9 mouse cellular contexts compared by ENCODE assay signal in genomic region chr7:97355068-97355841, GRCm38 (mm10). TPM values are rescaled to one million over a fixed set of nuclear protein-coding genes. Genes with fewer than 3 reads are reported as not detected.
DNase-seq lines count a peak whose midpoint lies in the region; ATAC-seq and TF ChIP-seq lines count a peak whose summit lies in the region.
"Had no signal": no experiment of that assay in that cellular context is flagged by ENCODE, and none has a peak within 500 bp of the region (broad histone marks: within the 10 kb centered on the region; RNA-seq: fewer than 3 reads in every experiment).

No protein-coding gene starts in this region.

- 40% methylated on average over 13 of the region's 13 CpGs for whole genome bisulfite sequencing in bone marrow, adult 2 months
- WGBS in hindbrain, embryonic 11.5 days: 46% methylated on average over 13 of the region's 13 CpGs
- 47% methylated on average over 13 of the region's 13 CpGs for WGBS in midbrain, embryonic 14.5 days

- H3K4me1 ChIP-seq in bone marrow, adult 2 months (ENCODE audit: control insufficient read depth, insufficient read depth, low read length): no peaks in the 10 kb centered on the region; the same call in 1 of the 2 replicates
- H3K4me1 ChIP-seq in hindbrain, embryonic 11.5 days (replicated peaks; ENCODE audit: control insufficient read depth, insufficient read depth, low read length): no peaks in the 10 kb centered on the region
- no peaks in the 10 kb centered on the region for H3K4me1 ChIP-seq in midbrain, embryonic 14.5 days (ENCODE audit: control insufficient read depth, insufficient read depth, low read length)

- ATAC-seq in hematopoietic stem cell, adult 5-6 weeks (replicated peaks in 1 of 2; ENCODE audit: insufficient read depth in 1 of 2, low FRiP score in 2 of 2, low TSS enrichment in 1 of 2, low read depth in 1 of 2, poor library complexity in 2 of 2, severe bottlenecking in 2 of 2): peak; percentile 62 to 67
- peak; percentile 87 for ATAC-seq in monocyte, adult 5-6 weeks (replicated peaks; ENCODE audit: insufficient number of reproducible peaks, low FRiP score, low TSS enrichment, poor library complexity, severe bottlenecking)
- no peak for ATAC-seq in hindbrain, embryonic 11.5 days (ENCODE audit: low FRiP score)
- ATAC-seq in midbrain, embryonic 14.5 days (ENCODE audit: low FRiP score, low TSS enrichment): no peak

- no peak overlapping the region for H3K9ac ChIP-seq in hindbrain, embryonic 11.5 days (ENCODE audit: low read depth, low read length)
- no peak overlapping the region for H3K9ac ChIP-seq in midbrain, embryonic 14.5 days (replicated peaks; ENCODE audit: low read length)
- H3K9ac ChIP-seq: liver, embryonic 14.5 days had no signal

- TF ChIP-seq CTCF in layer of hippocampus, adult 2 months (conservative IDR thresholded peaks at IDR 0.05): no peak
- TF ChIP-seq CTCF in bone marrow, adult 2 months (IDR thresholded peaks at IDR 0.05; ENCODE audit: control insufficient read depth, insufficient read depth, low read length): no peak

- H3K9me3 ChIP-seq in hindbrain, embryonic 11.5 days (ENCODE audit: control insufficient read depth, low read length): no peaks in the 10 kb centered on the region
- H3K9me3 ChIP-seq in midbrain, embryonic 14.5 days (ENCODE audit: control insufficient read depth, low read length): no peaks in the 10 kb centered on the region

- H3K4me3 ChIP-seq in layer of hippocampus, adult 2 months: no peak overlapping the region
- no peak overlapping the region for H3K4me3 ChIP-seq in bone marrow, adult 2 months (replicated peaks; ENCODE audit: control insufficient read depth, low read depth, low read length)
- H3K4me3 ChIP-seq in hindbrain, embryonic 11.5 days (ENCODE audit: low read depth, low read length): no peak overlapping the region
- H3K4me3 ChIP-seq in midbrain, embryonic 14.5 days (replicated peaks; ENCODE audit: low read depth, low read length): no peak overlapping the region

- no peaks in the 10 kb centered on the region for H3K27me3 ChIP-seq in hindbrain, embryonic 11.5 days (ENCODE audit: control insufficient read depth, insufficient read depth, low read length)
- no peaks in the 10 kb centered on the region for H3K27me3 ChIP-seq in midbrain, embryonic 14.5 days (ENCODE audit: control insufficient read depth, insufficient read depth, low read length)

- H3K27ac ChIP-seq in layer of hippocampus, adult 2 months: peak overlapping the region; percentile 82; the same call in 1 of the 2 replicates
- H3K27ac ChIP-seq in bone marrow, adult 2 months (ENCODE audit: control insufficient read depth, insufficient read depth, low read depth, low read length, poor library complexity): peak overlapping the region; percentile 57
- H3K27ac ChIP-seq in hindbrain, embryonic 11.5 days (ENCODE audit: low read depth, low read length): no peak overlapping the region
- H3K27ac ChIP-seq in midbrain, embryonic 14.5 days (replicated peaks; ENCODE audit: low read depth, low read length): no peak overlapping the region
- H3K27ac ChIP-seq: liver, embryonic 14.5 days had no signal

- no peak for DNase-seq in layer of hippocampus, adult 2 months (ENCODE audit: low spot score in 2 of 2)
- no peak for DNase-seq in layer of hippocampus, postnatal 36 days
- no peak for DNase-seq in hindbrain, embryonic 11.5 days (ENCODE audit: low spot score)
- DNase-seq in midbrain, embryonic 14.5 days: no peak
- DNase-seq in urinary bladder, postnatal 36 days (ENCODE audit: low spot score in 2 of 2): no peak

- no peak for TF ChIP-seq POLR2A in bone marrow, adult 2 months (IDR thresholded peaks at IDR 0.05; ENCODE audit: borderline replicate concordance, control insufficient read depth, low read depth, low read length)

- no peak overlapping the region for H3K4me2 ChIP-seq in hindbrain, embryonic 11.5 days (replicated peaks; ENCODE audit: low read depth, low read length)
- no peak overlapping the region for H3K4me2 ChIP-seq in midbrain, embryonic 14.5 days (ENCODE audit: low read length)

- H3K36me3 ChIP-seq in hindbrain, embryonic 11.5 days (ENCODE audit: control insufficient read depth, insufficient read depth, low read length): no peaks in the 10 kb centered on the region
- no peaks in the 10 kb centered on the region for H3K36me3 ChIP-seq in midbrain, embryonic 14.5 days (ENCODE audit: control insufficient read depth, insufficient read depth, low read length)

RNA-seq across cellular contexts. Expression of gene Alg8, which starts 16.2 kb away (rescaled TPM):
- 10 to 100 TPM; 10.1 to 10.2 TPM for total RNA-seq in layer of hippocampus, adult 2 months (2021)
- total RNA-seq in layer of hippocampus, postnatal 36 days (2021): 10 to 100 TPM; 10.6 to 12.0 TPM
- polyA plus RNA-seq in bone marrow, adult 2 months (2011; ENCODE audit: insufficient read depth, insufficient read length, low replicate concordance, missing spikeins): 48.7 and 59.1 TPM in 2 replicates
- total RNA-seq in hematopoietic stem cell, adult 5-6 weeks (2017): 26.4 and 39.6 TPM in 2 replicates
- total RNA-seq in monocyte, adult 5-6 weeks (2017): 1.9 to 8.3 TPM (median 4.5 TPM) in 3 replicates
- polyA plus RNA-seq in hindbrain, embryonic 11.5 days (2014; fragmentation: Nextera tagmentation; extraction: Ambion mirVana): 31.9 and 33.3 TPM in 2 replicates
- polyA plus RNA-seq in midbrain, embryonic 14.5 days (2014; fragmentation: Nextera tagmentation; extraction: Ambion mirVana): 9.4 and 10.8 TPM in 2 replicates

RNA-seq across cellular contexts. Expression of gene Kctd21, which starts 23.1 kb away (rescaled TPM):
- 10 to 100 TPM; 13.2 to 14.5 TPM for total RNA-seq in layer of hippocampus, adult 2 months (2021)
- total RNA-seq in layer of hippocampus, postnatal 36 days (2021): 10 to 100 TPM; 13.8 to 15.6 TPM
- polyA plus RNA-seq in bone marrow, adult 2 months (2011; ENCODE audit: insufficient read depth, insufficient read length, low replicate concordance, missing spikeins): 0.65 and 1.2 TPM in 2 replicates
- 1.6 and 1.9 TPM in 2 replicates for total RNA-seq in hematopoietic stem cell, adult 5-6 weeks (2017)
- 1.2 to 4.0 TPM (median 2.2 TPM) in 3 replicates for total RNA-seq in monocyte, adult 5-6 weeks (2017)
- polyA plus RNA-seq in hindbrain, embryonic 11.5 days (2014; fragmentation: Nextera tagmentation; extraction: Ambion mirVana): 6.1 and 6.8 TPM in 2 replicates
- polyA plus RNA-seq in midbrain, embryonic 14.5 days (2014; fragmentation: Nextera tagmentation; extraction: Ambion mirVana): 6.1 and 8.5 TPM in 2 replicates

RNA-seq across cellular contexts. Expression of gene Usp35, which starts 23.4 kb away (rescaled TPM):
- 10 to 100 TPM; 14.3 to 14.6 TPM for total RNA-seq in layer of hippocampus, adult 2 months (2021)
- total RNA-seq in layer of hippocampus, postnatal 36 days (2021): 10 to 100 TPM; 12.9 to 14.1 TPM
- 3.8 and 6.4 TPM in 2 replicates for polyA plus RNA-seq in bone marrow, adult 2 months (2011; ENCODE audit: insufficient read depth, insufficient read length, low replicate concordance, missing spikeins)
- 0.84 TPM in 1 of 2 replicates, not detected in the other for total RNA-seq in hematopoietic stem cell, adult 5-6 weeks (2017)
- total RNA-seq in monocyte, adult 5-6 weeks (2017): 1.9 to 8.0 TPM (median 5.7 TPM) in 3 replicates
- polyA plus RNA-seq in hindbrain, embryonic 11.5 days (2014; fragmentation: Nextera tagmentation; extraction: Ambion mirVana): 2.7 and 2.9 TPM in 2 replicates
- polyA plus RNA-seq in midbrain, embryonic 14.5 days (2014; fragmentation: Nextera tagmentation; extraction: Ambion mirVana): 3.9 and 4.4 TPM in 2 replicates

RNA-seq across cellular contexts. Expression of gene Ndufc2, which starts 44.5 kb away (rescaled TPM):
- total RNA-seq in layer of hippocampus, adult 2 months (2021): 100 to 1,000 TPM; 206 to 221 TPM
- 100 to 1,000 TPM; 221 to 238 TPM for total RNA-seq in layer of hippocampus, postnatal 36 days (2021)
- 34.6 and 53.4 TPM in 2 replicates for polyA plus RNA-seq in bone marrow, adult 2 months (2011; ENCODE audit: insufficient read depth, insufficient read length, low replicate concordance, missing spikeins)
- total RNA-seq in hematopoietic stem cell, adult 5-6 weeks (2017): 203 and 317 TPM in 2 replicates
- 50.0 to 98.9 TPM (median 90.5 TPM) in 3 replicates for total RNA-seq in monocyte, adult 5-6 weeks (2017)
- 344 and 352 TPM in 2 replicates for polyA plus RNA-seq in hindbrain, embryonic 11.5 days (2014; fragmentation: Nextera tagmentation; extraction: Ambion mirVana)
- polyA plus RNA-seq in midbrain, embryonic 14.5 days (2014; fragmentation: Nextera tagmentation; extraction: Ambion mirVana): 450 and 544 TPM in 2 replicates

Comparison
In these comparisons a context has a peak if more than half of its experiments do, and no peak if none do; other contexts are left out.
1. H3K27ac ChIP-seq: peak in layer of hippocampus, adult 2 months (single experiment) and bone marrow, adult 2 months (single experiment); none in hindbrain, embryonic 11.5 days (single experiment) and midbrain, embryonic 14.5 days (single experiment).
2. ATAC-seq: peak in hematopoietic stem cell, adult 5-6 weeks (2 of 2) and monocyte, adult 5-6 weeks (single experiment); none in hindbrain, embryonic 11.5 days (single experiment) and midbrain, embryonic 14.5 days (single experiment).